Mouse (Mus musculus): ENCODE results near the gene Zg16.

- TF ChIP-seq POLR2A (IDR thresholded peaks at IDR 0.05; ENCODE audit: low read depth, low read length) (no peak), CTCF (IDR thresholded peaks at IDR 0.05; ENCODE audit: borderline replicate concordance, insufficient read depth, low read length) (no peak)
Measured at GRCm38 (mm10) chr7:127084794-127085193, 2.3 kb downstream of the Zg16 start.
